Mouse (Mus musculus) brain, adult 2 months (tissue): ENCODE results near the gene Impdh1.
"Not testable (repeated sequence)": the region's sequence is repeated elsewhere in the genome, so short reads cannot be mapped to it uniquely, and the experiment has no call there.

Experiments used
- DNase-seq: peaks from one replicate; pipeline ENCODE4 v3.0.0; 2011; ENCODE audit warnings: low read depth, low spot score

Gene Impdh1

GRCm38 (mm10) chr6:29179843-29180242 is 36.3 kb downstream of the Impdh1 start:
- DNase-seq = peak; percentile 77

- peak; percentile 87 for DNase-seq
These were observed 37.1 kb downstream of the Impdh1 start, which contains the start of gene Prrt4 for GRCm38 (mm10) chr6:29178888-29179658. Prrt4 (minus strand) TSS chr6:29179584.

DNA sequence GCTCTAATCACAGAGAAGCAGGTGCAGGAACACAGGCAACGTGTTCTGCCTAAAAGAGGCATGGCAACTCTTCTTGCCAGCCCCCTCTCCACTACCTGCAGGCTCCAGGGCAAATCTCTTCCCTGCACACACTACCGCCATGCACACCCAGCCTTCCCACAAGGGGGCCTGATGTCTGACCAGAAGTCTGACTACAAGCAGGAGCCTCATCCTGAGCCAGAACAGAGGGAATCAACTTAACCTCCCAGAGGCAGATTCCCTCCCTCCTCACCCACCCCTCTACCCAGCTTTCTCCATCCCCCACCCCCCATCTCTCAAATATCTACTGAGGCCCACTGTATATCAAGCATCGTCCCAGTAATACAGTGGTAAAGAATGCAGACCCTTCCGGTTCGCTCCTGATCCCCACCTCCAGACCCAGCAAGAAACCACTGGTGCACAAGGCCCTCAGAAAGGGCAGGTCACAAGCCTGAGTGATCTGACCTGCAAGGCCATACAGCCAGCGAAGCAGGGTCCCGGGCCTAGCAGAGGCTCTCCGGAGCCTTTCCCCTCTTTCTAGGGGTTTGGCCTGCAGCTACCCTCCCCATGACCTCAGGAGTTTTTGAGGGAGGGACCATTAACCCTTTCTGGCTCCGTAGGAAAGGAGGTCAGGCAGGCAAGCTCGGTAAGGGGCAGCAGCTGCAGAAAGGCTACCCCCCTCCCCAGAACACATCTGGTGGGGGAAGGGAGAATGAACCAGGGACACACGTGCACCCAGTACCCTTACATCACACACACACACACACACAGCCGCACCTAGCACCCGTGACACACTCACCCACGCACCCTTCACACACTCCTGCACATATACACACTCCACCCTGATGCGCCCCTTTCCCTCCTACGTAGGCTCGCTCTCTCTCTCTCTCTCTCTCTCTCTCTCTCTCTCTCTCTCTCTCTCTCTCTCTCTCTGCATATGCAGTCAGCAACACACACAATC is 38.0 kb downstream of the Impdh1 start:
- peak; percentile 64 for DNase-seq

DNA sequence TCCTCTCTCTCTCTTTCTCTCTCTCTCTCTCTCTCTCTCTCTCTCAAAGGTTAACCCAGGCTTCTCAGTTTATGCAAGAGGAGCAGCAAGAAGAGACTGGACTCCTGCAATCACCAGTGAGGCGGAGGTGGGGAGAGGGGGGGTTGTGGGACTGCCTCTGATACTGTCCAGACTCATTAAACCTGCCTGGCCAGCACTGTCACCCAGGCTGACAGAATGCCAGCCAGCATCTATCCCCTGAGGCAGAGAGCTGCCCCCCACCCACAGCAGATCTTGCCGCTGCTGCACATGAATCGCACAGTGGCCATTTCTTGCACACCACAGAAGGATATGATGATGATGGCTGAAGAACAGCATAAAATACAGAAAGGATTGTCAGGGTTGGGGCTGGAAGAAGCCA is 41.1 kb downstream of the Impdh1 start:
- no peak for DNase-seq

DNA sequence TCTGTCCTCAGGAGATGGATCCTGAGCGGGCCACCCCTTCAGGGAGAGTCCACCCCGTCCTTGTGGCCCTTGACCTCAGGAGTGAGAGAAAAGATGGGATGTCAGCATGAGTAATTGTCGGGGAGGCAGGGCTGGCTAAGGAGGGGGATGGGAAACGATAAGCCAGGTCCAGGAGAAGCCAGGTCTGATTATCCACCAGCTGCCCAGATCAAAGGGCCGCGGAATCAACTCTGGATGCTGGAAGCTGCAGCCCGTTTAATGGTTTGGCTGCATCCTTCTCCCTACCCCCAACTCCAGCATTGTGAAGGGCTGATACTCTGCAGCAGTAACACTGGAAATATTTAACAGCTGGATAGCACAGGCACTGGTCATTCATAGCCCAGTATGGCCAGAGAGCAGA is 41.8 kb downstream of the Impdh1 start:
- no peak for DNase-seq

DNA sequence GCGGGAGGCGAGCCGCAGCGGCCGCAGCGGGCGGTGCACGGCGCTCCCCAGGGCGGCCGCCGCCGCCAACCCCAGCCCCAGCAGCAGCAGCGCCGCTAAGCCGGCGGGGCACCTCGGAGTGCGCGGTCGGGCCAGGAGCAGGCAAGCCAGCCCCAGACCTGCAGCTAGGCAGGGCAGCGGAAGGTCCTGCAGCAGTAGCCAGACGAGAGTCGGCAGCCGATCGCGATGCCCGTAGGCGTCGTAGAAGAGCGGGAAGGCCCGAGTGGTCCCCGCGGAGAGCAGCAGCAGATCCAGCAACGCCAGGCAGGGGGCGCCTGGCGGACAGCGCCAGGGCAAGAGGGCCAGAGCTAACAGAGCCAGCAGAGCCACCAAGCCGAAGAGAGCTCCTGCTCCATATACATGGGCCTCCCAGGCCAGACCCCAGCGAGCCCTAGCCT is 45.2 kb downstream of the Impdh1 start:
- peak; percentile 84 for DNase-seq

- peak; percentile 42 for DNase-seq
These were observed 45.9 kb downstream of the Impdh1 start for GRCm38 (mm10) chr6:29170063-29170921.

- no peak for DNase-seq
These were observed 46.5 kb downstream of the Impdh1 start for GRCm38 (mm10) chr6:29169675-29170062.

GRCm38 (mm10) chr6:29168871-29169270 is 47.3 kb downstream of the Impdh1 start:
- DNase-seq = no peak

DNA sequence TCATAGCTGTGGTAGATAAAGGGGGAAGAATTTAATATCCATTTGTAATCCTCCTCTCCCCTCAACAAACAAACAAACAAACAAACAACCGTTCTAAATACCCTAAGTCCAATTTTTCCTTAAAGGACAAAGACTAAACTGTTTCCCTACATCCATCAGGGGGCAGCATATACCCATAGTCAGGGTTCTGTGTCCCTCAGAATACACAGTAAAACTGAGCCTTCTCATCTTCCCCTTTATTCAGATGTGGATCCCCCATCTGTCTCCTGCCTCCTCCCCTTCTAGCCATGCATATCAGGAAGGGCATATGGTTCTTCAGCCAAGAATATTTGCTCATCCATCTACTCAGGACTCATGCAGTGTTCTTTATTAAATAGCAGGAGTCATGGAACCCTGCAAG is 50.0 kb downstream of the Impdh1 start:
- peak; percentile 83 for DNase-seq

DNA sequence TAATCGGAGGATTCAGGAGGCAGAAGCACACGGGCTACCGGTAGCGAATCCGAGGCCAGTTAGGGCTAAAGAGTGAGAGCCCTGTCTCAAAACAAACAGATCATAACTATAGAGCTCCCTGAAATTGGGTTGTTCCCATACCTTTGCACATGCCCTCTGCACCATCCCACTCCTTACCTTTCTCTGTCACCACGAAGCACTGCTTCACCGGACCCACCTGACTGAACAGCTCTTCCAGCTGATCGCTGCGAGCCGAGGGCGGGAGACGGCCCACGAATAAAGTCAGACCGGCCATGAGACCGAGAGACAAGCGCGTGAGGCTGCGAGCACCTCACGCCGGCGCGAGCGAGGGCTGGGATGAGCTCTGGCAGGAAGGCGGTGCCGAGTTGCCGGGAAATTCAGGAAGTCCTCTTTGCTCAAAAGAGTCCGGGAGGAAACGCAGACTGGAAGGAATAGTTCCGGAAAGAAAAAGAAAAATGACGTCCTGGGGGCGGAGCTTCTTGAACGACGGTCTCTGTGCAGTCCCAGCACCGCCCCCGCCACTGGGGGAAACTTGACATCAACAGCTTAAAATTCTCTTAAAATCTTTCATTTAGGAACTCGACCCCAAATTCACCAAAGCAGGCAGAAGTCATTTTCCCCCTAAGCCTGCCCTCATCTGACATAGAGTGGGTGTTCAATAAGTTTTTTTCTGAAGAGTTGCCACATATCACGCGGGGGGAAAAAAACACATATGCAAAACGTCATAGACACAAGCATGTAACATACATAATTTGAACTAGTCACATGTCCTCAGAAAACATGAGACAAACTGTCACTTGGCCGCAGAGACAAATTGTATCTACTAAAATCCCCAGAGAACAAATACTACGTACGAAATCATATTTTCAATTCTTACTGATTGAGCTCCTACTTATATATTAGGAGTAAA is 51.6 kb downstream of the Impdh1 start, which contains the start of gene Rbm28:
Gene Rbm28 (minus strand): TSS at position 693 of the 931 bp plus-strand sequence.
- peak; percentile 99 for DNase-seq

GRCm38 (mm10) chr6:29161291-29161690 is 54.9 kb downstream of the Impdh1 start:
- not testable (repeated sequence) for DNase-seq

- DNase-seq = no peak
These were observed 55.4 kb downstream of the Impdh1 start for GRCm38 (mm10) chr6:29160786-29161185.

- no peak for DNase-seq
These were observed 59.8 kb downstream of the Impdh1 start for GRCm38 (mm10) chr6:29156326-29156725.
